Mouse (Mus musculus) activated CD4-positive, CD25-positive, alpha-beta regulatory T cell, adult 4 months (primary cell): ENCODE measurements around the gene Ugcg. TPM values are rescaled to one million over a fixed set of nuclear protein-coding genes. Genes with fewer than 3 reads are reported as not detected.

ENCODE experiments used
- ATAC-seq: one replicate; pipeline ENCODE4 v1.8.0; 2017
- polyA plus RNA-seq, 2 experiments: library from polyadenylated mRNA; unstranded; fragments of 100-300 nt; shearing (Covaris generic); gene quantifications; one replicate each; pipeline ENCODE4 v1.2.1; 2017

Gene Ugcg
- polyA plus RNA-seq, 2 experiments from 2014 or later: 17.5 to 19.7 TPM

DNA sequence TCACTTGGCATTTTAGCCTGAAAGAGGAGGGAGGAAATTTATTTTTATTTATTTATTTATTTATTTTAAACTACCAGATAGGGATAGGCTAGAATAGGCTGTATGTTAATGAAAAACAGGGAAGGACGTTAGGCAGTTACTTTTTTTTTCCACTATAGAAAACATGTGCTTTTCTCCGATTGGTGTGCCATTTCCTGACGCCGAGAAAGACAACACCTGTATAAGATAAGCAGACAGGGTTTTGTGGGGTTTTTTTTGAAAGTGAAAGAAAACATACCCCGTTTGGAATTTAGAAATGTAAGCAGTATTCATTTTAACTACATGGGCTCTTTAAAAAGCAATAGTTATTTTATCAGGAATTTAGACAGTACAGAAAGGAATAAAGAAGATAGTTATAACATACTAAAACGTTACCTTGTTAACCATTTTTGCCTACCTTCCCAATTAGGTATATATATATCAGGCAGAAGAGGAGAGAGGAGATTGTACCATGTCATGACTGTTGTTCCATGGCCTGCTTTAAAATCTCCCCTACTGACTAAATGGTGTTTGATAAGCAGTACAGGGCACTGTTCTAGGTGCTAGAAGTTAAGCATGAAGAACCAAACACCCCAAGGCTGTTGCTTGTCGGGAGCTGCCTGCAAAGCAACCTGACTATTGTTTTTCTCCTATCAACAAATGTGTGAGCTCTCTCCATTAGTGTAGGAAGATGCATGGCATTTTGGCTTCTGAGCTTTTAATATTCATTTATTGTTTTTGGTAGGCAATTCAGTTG is 1.8 kb downstream of the Ugcg start:
- peak; percentile 39 for ATAC-seq

DNA sequence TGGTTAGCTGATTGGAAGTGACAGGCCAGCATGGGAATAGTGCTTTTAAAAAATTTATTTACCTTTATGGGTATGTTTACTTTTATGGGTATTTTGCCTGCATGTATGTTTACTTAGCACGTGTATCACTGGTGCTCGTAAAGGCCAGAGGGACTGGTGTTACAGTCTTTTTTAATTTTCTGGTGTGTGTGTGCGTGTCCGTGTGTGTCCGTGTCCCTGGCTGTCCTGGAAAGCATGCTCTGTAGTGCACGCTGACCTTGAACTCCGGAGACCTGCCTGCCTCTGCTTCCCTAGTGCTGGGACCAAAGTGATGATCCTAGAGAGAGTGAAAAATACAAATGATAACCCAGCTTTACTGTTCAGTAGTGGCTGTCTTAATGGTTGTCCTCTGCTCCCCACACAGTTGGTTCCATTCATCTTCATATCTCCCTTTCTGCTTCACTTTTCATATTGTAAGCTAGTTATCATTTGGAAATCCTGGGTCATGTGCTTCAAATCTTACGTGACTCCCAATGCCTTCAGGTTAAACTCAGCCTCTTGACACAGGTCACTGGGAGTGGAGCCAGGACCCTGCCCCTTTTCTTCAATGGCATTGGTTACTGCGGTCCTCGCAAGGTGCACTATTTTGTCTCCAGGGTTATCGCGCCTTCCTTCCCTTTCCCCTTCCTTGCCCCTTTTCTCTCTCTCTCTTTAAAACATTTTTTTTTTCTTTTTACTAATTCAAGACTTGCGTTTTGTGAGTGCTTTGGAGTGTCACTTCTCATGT is 5.9 kb downstream of the Ugcg start:
- ATAC-seq: no peak

DNA sequence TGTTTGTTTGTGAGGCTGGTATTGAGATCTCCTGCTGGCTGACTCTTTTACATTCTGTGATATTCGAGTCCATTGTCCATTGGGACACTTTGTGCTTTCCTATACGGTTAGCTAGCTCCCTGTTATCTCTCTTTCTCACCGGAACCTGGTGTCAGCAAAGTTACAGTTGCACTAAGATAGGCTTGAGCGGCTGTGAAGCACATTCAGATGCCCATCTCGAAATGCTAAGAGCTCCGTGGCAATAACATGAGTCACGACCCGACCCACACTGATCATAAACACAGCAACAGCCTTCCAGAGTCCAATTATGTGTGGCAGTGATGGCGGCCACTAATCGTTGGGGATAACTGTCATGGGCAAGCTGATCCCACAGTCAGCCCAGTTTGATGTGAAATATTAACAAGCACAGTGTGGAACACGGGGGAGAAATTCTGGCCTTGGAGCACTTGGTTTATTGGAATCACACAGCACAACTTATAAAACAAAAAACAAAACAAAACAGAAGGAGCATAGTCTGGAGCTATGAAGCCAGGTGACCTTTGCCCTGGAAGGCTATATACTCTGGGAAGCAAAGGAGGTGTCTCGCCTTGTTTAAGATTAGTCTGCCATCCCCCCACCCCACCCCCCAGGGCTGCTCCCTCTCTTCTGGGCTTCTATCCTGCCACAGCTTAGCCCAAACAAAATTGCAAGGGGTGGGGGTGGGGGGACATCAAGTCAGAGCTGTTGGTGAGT is 7.5 kb downstream of the Ugcg start:
- ATAC-seq: no peak

DNA sequence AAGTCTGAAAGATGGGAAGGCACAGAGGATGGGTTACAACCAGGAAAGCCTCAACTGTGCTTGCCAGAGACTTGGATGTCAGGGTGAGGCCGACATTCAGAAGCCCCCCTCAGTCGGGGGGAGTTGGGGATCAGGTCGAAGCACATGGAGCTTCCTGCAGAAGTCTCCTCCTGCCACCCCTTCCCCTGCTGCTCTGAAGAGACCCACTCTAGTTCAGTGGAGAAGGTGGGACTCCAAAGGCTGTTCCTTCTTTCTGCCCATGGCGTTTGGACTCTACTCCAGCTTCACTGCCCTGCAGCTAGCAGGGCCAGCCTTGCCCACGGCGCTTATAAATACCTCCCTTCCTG is 8.0 kb downstream of the Ugcg start:
- ATAC-seq: no peak

DNA sequence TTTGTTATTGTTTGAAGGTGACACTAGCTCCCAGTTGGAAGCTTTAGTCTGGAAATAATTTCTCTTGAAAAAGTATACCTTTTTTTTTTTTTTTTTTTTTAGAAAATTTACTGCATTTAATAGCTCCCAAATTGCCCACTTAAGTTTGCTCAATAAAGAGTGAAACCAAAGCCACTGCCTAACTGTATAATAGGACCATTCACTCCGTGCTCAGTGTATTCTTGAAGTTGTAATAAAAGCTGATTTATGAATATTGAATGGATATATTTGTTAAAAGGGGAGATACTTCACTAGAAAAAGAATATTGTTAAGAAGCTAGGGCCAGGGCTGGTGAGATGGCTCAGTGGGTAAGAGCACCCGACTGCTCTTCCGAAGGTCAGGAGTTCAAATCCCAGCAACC is 8.4 kb downstream of the Ugcg start:
- ATAC-seq: no peak

DNA sequence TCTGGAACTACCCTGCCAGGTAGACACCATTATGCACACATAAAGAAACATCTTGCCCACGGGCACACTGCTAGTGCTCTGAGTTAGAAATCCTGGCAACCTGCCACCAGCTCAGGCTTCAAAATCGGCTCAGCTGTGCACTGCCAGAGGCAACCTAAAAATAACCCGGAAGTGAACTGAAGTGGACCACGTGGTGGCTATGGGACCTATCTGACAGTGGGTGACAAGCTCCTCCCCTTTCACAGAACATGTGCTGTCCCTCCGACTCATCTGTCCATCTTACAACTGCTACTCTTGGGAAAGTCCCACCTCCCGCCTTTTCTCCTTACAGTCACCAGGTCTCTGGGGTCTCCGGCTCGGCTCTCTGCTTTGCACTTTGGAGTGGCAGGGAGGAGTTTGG is 10.3 kb downstream of the Ugcg start:
- peak; percentile 83 for ATAC-seq

DNA sequence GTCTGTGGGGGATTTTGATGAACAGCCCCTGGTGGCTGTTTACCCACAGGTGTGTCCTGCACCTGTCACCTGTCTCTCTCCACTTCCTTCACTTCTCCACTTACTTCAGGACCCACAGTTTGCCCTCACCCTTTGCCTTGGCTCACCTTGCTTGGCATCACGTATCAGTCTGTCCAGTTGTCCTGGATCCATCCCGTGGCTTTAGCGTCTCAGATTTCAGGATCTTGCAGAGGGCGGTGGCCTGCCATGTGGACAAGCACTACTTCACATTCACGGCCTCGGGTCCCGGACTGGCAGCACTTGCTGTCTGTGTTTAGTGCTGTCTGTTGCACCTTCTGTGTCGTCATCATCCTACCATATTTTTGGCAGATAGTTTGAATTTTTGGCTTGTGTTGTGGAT is 10.7 kb downstream of the Ugcg start:
- ATAC-seq: no peak

DNA sequence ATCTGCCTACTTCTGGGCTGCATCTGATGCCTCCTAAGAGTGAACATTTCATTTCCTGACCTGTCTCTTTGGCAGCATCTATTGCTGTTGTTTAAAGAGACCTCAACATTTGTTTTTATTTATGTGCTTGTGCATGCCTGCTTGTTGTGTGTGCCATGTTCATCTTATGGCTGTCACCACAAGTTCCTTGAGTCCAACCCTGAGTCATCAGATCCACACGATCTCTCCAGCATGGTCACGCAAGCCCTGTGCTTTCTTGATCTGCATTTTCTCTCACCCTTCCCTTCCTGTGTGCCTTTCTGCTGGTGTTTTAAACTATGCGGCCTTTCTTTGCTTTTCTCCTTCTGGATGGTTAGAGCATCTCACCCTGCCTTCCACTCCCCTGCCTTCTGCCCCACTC is 11.6 kb downstream of the Ugcg start:
- no peak for ATAC-seq

DNA sequence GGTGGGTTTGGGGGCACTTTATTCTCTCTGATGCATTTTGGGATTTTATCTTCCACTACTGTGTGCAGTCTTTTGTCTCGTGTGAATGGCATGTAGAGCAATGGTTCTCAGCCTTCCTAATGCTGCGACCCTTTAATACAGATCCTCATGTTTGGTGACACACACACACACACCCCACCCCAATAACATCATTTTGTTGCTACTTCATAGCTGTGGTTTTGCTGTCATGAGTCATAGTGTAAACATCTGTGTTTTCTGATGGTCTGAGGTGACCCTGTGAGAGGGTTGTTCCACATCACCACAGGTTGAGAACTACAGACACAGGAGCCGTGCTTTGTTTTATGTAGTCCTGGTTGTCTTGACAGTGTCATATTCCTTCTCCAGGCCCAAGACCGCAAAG is 15.6 kb downstream of the Ugcg start:
- peak; percentile 41 for ATAC-seq

DNA sequence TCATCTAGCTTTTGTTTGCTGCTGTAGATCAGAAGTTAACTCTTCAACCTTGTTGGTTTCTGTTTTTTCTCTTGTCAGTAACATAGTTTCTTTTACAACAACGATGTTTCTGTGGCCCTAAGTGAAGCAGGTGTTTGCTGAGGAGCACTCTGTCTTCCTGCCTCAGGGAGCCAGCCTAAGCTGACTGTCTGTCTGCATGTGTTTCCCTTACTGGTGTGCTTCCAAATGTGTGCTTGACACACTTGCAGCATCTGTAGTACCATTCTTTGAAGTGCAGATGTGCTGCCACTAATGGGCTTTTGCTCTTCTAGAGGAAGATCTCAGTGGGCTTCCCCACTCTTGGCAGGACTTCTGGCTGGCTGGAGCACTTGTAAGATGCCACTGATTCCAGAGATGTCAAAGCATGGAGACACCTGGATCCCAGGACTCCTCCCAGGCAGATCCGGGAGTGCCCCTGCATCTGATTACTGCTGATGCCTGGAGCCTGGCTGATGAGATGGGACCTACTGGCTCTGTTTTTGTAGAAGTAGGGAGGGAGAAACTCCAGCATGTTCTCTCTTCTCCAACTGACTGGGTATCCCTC is 16.8 kb downstream of the Ugcg start:
- ATAC-seq: peak; percentile 31

DNA sequence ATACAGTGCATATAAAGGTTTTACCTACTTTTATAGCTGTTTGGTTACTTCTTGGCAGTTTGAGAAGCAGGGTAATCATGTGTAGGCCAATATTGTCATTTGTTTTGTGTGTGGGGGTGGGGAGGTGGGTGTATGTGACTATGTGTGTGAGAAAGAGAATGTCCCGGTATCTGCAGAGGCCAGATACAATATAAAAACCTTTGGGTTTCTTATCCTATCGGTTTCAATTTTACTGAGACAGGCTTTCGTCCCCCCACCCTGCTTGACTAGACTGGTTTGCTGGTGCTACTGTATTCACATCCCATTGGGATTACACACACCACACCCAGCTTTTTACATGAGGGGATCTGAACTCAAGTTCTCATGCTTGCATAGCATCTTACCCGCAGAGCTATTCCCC is 17.5 kb downstream of the Ugcg start:
- no peak for ATAC-seq

DNA sequence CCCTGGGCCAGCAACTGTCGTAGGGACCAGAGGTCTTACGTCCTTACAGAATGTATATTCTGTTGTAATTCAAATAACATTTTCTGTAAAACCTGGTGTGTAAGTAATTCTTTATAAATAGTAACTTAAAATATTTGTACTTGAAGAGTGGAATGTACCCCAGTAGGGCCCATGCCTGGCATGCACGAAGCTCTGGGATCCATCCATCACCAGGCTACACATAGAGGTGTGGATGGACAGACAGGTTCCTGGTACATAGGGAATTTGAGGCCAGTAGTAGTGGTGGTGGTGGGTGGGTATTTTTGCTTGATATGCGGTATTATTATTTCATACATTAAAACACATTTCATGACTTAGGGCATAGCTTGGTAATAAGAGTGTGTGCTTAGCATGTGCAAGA is 19.6 kb downstream of the Ugcg start:
- ATAC-seq: no peak

DNA sequence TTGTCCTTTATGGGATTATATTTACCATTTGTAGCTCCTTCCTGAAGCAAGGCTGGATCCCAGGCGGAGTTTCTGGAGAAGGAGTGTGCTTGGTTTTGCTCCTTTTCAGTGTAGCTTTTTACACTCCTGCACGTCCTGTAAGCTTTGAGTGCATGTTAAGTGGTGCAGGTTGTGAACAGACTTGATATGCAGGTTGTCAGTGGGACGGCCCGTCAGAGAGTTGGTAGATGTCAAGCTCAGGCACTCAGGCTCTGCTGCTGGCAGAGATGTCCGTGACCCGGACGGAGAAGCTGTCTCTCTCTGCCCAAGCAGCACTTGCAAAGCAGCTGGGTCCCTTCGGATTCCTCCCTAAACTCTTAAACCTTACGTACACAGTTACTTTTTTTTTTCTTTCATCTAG is 22.1 kb downstream of the Ugcg start:
- ATAC-seq: no peak

DNA sequence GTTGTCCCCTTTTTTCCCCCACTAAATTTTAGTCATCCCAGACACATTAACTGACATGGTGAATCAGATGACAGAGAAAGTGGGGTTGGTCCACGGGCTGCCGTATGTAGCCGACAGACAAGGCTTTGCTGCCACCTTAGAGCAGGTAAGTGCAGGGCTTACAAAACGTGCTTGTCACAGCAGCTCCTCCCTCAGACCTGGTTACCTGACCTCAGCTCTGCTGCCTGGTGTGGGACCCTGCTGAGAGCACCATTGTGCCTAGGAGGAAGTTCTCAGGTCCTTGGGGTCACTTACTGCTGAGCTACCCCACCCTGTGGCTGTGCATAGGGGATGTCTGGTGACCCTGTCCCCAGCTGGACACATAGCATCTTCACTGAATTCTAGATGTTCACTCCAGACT is 24.8 kb downstream of the Ugcg start:
- no peak for ATAC-seq

DNA sequence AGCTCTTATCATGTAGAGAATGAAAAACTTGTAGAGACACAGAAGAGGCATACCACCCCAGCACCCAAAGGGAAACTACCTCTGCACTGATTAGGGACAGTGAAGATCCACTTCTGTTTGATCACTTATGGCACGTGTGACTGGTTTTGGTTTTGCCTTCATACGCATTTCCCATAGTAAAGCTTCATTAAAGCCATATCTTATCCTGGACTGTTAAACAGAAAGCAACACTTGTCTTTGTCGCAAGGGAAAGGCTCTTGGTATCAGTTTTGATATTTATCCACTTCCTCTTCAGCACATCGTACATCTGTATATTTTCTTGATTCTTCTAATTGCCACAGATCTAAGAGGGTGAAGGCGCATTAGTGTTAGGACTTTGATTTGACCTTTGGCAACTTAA is 25.6 kb downstream of the Ugcg start:
- peak; percentile 89 for ATAC-seq

DNA sequence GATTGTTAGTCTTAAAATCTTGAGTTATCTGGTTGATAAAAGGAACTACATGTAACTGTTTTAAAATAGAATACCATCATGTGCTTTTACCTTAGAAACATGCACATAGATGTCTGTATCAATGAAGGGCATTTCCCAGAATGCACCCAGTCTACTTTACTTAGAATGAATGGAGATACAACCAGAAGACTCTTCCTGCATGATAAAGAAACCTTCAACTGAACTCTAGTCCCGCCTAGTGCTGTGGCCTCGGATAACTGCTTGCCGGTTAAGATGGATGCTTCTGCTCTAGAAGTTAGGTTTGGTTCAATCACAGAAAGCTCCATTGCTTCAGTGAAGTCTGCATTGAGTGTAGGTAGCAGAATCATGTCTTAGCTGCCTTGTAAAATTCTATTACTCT is 26.5 kb downstream of the Ugcg start:
- ATAC-seq: peak; percentile 11

DNA sequence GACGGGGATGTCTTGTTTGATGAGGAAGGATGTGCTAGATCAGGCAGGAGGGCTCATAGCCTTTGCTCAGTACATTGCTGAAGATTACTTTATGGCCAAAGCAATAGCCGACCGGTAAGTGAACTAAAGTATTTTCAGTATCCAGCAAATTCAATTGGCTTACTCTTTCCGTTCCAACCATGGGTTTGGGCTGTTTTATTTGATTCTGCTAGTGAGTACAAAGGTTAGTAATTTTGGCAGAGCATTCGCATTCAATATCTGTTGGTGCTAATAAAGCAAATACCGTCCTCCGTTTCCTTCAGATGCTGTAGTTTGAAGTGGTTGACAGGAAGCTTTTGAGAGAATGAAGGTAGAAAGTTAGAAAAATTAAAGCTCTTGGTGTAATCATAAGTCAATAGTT is 28.0 kb downstream of the Ugcg start:
- no peak for ATAC-seq

DNA sequence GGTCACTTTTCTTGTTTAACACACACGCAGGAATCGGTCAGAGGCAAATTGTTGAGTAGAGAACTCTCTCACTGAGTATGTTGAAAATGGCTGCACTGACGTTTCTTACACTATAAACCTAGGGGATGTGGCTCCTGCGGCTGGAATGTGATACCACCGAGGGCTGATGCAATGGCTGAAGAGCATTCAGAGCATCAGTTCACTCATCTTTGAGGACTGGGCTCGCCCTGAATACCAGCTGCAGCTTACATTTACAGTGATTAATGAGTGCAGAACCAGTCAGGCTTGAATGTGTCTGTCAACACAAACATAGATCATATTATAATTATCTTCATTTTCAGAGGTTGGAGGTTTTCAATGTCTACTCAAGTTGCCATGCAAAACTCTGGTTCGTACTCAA is 29.1 kb downstream of the Ugcg start:
- no peak for ATAC-seq

DNA sequence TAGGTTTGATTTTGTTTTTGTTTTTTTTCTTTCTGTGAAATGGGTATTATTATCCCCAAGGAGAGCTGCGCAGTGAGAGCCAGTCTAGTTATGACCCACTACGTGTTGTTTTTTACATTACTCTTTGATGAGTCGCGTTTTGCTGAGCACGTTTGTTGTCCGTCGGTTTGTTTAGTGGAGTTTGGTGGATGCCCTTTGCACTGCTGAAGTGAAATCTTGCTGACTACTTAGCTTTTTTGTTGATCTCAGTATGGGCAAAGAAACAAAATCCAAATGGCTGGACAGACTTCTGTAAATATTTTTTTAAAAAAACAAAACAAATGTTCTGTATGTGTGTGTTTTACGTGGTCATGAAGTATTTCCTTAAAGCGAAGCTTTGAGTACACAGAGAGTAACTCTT is 33.2 kb downstream of the Ugcg start:
- no peak for ATAC-seq

DNA sequence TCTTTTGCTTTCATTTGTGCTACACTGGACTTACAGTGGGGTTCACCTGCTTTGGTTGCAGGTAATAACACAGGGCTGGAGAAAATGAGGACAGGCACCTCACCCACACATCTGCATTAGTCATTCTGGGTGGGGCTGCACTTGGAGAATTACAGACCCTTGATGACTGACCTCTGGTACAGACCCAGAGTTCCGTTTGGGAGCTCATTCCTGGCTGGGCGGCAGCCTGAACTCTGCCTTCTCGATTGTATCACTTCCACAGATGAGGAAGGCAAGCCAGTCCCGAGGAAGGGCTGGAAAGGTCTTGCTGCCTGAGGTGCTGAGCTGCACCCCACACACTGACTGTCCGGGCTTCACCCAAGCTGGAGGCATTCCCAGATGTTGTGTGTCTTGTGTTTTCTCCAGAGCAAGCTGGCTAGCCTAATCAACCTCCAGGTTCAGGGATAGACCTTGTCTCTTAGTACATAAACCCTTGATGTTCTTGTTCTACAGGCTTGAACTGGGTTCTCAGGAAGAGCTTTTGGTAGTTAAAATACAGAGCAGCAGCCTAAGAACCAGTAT is 34.1 kb downstream of the Ugcg start:
- ATAC-seq: no peak

DNA sequence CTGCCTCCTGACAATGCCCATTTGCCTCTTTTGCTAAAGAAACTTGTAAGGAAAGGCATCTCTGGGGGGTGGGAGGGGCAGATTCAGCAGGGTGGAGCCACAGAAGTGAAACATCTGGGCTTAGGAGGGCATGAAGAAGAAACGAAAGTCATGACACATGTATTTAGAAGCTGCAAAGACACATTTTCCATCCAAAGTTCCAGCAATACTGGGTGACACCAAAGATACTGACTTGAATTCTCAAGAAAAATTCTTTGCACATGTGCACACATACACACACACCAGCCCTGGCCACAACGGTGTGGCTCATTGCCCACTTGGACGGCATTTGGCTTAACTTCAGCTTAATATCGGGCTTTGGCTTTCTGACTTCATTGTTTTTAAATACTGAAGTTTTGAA is 35.8 kb downstream of the Ugcg start:
- ATAC-seq: no peak

DNA sequence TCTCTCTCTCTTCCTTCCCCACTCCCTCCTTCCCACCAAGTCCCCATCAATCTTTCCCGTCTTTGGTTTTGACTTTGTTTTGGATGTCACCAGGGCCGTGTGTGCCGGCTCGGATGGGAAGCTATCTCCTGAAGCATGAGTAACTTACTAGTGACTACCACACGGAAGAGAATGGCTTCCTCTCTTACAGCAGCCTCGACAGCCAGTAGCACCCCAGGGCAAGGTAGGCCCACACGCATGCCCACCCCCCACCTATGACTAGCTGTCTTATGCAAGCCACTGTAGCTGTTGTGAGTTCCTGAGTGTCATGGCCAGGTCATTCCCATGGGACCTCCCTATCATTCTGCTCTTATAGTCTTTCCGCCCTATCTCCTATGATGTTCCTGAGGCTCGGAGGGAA is 38.0 kb downstream of the Ugcg start:
- ATAC-seq: no peak

DNA sequence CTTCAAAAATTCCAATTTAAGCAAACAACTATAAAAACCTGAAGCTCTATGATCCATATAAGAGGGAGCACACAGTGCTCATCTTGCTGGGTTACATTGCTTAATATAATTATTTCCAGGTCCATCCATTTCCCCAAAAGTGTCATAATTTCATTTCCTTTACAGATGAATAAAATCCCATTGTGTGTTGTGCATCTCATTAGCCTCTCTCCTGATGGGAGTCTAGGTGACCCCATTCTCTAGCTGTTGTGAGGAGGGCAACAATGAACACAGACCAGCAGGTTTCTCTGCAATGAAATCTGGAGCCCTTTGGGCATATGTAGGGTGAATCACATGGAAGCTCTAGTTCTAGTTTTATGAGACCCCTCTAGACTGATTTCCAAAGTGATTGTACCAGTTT is 39.9 kb downstream of the Ugcg start:
- ATAC-seq: no peak
